In the genomic region with DNA sequence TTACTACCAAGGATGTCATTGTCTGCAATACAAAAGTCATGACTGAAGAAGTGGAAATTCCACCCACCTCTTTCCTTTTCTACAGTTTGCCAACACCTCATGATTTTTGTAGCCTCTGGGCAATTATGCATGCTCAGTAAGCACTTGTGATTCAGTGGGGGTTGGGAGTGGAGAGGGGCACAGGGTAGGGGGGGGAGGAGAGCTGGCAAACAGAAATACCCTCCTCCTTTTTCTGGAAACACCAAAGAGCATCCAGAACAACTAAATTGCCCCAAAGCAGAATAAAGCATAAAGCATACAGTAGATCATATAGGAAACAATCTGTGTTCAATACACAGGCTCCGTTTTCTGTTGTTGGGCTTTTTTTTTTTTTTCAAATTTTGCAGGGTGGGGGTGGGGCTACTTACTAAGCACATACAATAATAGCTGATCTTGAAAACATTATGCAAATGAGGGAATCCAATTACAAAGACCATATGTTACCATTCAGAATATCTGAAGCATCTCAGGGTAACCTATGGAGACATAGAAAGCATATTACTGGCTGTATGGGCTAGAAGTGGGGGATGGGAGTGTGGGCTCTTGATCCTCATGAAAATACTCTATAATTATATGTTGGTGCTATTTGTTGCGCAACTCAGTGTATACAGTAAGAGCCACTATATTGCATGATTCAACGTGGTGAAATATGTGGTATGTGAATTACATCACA, we compare ENCODE assay signal across 16 mouse cellular contexts.
DNase-seq lines count a peak whose midpoint lies in the region; ATAC-seq and TF ChIP-seq lines count a peak whose summit lies in the region.
"Had no signal": no experiment of that assay in that cellular context is flagged by ENCODE, and none has a peak within 500 bp of the region (broad histone marks: within the 10 kb centered on the region; RNA-seq: fewer than 3 reads in every experiment).

No protein-coding gene starts in this region.

- no peak for DNase-seq in forebrain, embryonic 10.5 days (ENCODE audit: extremely low spot score, low spot score)
- no peak for DNase-seq in forebrain, postnatal 0 days
- DNase-seq in embryonic facial prominence, embryonic 10.5 days (ENCODE audit: low spot score), result no peak
- peak; percentile 16 for DNase-seq in neural tube, embryonic 11.5 days (ENCODE audit: low spot score)
- no peak for DNase-seq in spleen, adult 12 weeks (ENCODE audit: low spot score)
- DNase-seq in thymus, postnatal 0 days (ENCODE audit: low spot score), result no peak
- DNase-seq: cerebellum, adult 11 months; heart, adult 11 months; kidney, adult 9 months; lung, postnatal 14 days had no signal

- H3K4me1 ChIP-seq in forebrain, embryonic 10.5 days, result peaks cover 33% of the 10 kb centered on the region
- no peaks in the 10 kb centered on the region for H3K4me1 ChIP-seq in forebrain, postnatal 0 days (ENCODE audit: insufficient read depth)
- H3K4me1 ChIP-seq in embryonic facial prominence, embryonic 10.5 days, result peaks cover 21% of the 10 kb centered on the region
- peaks cover 8% of the 10 kb centered on the region for H3K4me1 ChIP-seq in forebrain, embryonic 16.5 days (replicated peaks; ENCODE audit: control insufficient read depth, insufficient read depth, low read length)
- H3K4me1 ChIP-seq in neural tube, embryonic 11.5 days (ENCODE audit: control insufficient read depth, insufficient read depth, low read length), result peaks cover 9% of the 10 kb centered on the region; the same call in 1 of the 2 replicates
- H3K4me1 ChIP-seq: liver, embryonic 15.5 days had no signal

- no peak overlapping the region; the same call in 1 of the 2 replicates for H3K4me3 ChIP-seq in forebrain, embryonic 10.5 days
- no peak overlapping the region for H3K4me3 ChIP-seq in forebrain, postnatal 0 days (ENCODE audit: low read depth, low read length)
- no peak overlapping the region for H3K4me3 ChIP-seq in embryonic facial prominence, embryonic 10.5 days
- H3K4me3 ChIP-seq in forebrain, embryonic 16.5 days (replicated peaks; ENCODE audit: low read length), result no peak overlapping the region
- H3K4me3 ChIP-seq in neural tube, embryonic 11.5 days (ENCODE audit: low read depth, low read length), result no peak overlapping the region
- H3K4me3 ChIP-seq: erythroblast, embryonic 14.5 days; limb, embryonic 13.5 days; liver, embryonic 15.5 days had no signal

- no peak for ATAC-seq in forebrain, postnatal 0 days
- ATAC-seq in forebrain, embryonic 16.5 days, result 0 out of 2 replicates have a peak, but pooled peaks have one; percentile 23
- 0 out of 2 replicates have a peak, but pooled peaks have one; percentile 31 for ATAC-seq in neural tube, embryonic 11.5 days (ENCODE audit: insufficient read depth, low FRiP score, low TSS enrichment)
- no peak for ATAC-seq in CD4-positive, CD25-positive, alpha-beta regulatory T cell, adult 4 months
- ATAC-seq: Patski had no signal

- no peaks in the 10 kb centered on the region for H3K9me3 ChIP-seq in forebrain, embryonic 10.5 days
- no peaks in the 10 kb centered on the region for H3K9me3 ChIP-seq in forebrain, postnatal 0 days (ENCODE audit: low read length)
- H3K9me3 ChIP-seq in embryonic facial prominence, embryonic 10.5 days, result no peaks in the 10 kb centered on the region
- no peaks in the 10 kb centered on the region for H3K9me3 ChIP-seq in forebrain, embryonic 16.5 days (ENCODE audit: control insufficient read depth, low read length)
- no peaks in the 10 kb centered on the region for H3K9me3 ChIP-seq in neural tube, embryonic 11.5 days (ENCODE audit: control insufficient read depth, low read length)
- H3K9me3 ChIP-seq: limb, embryonic 13.5 days; liver, embryonic 15.5 days had no signal

- no peaks in the 10 kb centered on the region for H3K36me3 ChIP-seq in forebrain, embryonic 10.5 days (replicated peaks)
- no peaks in the 10 kb centered on the region for H3K36me3 ChIP-seq in forebrain, postnatal 0 days (ENCODE audit: insufficient read depth)
- H3K36me3 ChIP-seq in embryonic facial prominence, embryonic 10.5 days (replicated peaks), result no peaks in the 10 kb centered on the region
- H3K36me3 ChIP-seq in forebrain, embryonic 16.5 days (ENCODE audit: control insufficient read depth, insufficient read depth), result no peaks in the 10 kb centered on the region
- no peaks in the 10 kb centered on the region for H3K36me3 ChIP-seq in neural tube, embryonic 11.5 days (ENCODE audit: control insufficient read depth, insufficient read depth, low read length)
- H3K36me3 ChIP-seq: limb, embryonic 13.5 days; liver, embryonic 15.5 days had no signal

- H3K27ac ChIP-seq in forebrain, embryonic 10.5 days, result peak overlapping the region; percentile 70
- no peak overlapping the region for H3K27ac ChIP-seq in forebrain, postnatal 0 days (ENCODE audit: low read depth, low read length)
- H3K27ac ChIP-seq in embryonic facial prominence, embryonic 10.5 days (replicated peaks), result peak overlapping the region; percentile 31; the same call in 1 of the 2 replicates
- H3K27ac ChIP-seq in forebrain, embryonic 16.5 days (ENCODE audit: low read length), result peak overlapping the region; percentile 50
- H3K27ac ChIP-seq in neural tube, embryonic 11.5 days (ENCODE audit: low read depth, low read length), result no peak overlapping the region
- H3K27ac ChIP-seq: limb, embryonic 13.5 days; liver, embryonic 15.5 days had no signal

- no peak overlapping the region for H3K9ac ChIP-seq in forebrain, postnatal 0 days
- H3K9ac ChIP-seq in forebrain, embryonic 16.5 days (replicated peaks; ENCODE audit: low read depth, low read length), result no peak overlapping the region
- H3K9ac ChIP-seq in neural tube, embryonic 11.5 days (ENCODE audit: low read length), result no peak overlapping the region
- H3K9ac ChIP-seq: limb, embryonic 13.5 days; liver, embryonic 15.5 days had no signal

- no peak overlapping the region for H3K4me2 ChIP-seq in forebrain, postnatal 0 days (ENCODE audit: low read depth)
- H3K4me2 ChIP-seq in forebrain, embryonic 16.5 days (ENCODE audit: low read length), result no peak overlapping the region
- no peak overlapping the region for H3K4me2 ChIP-seq in neural tube, embryonic 11.5 days (ENCODE audit: low read depth)
- H3K4me2 ChIP-seq: limb, embryonic 13.5 days; liver, embryonic 15.5 days had no signal

- TF ChIP-seq CTCF in forebrain, postnatal 0 days (IDR thresholded peaks at IDR 0.05; ENCODE audit: low read depth), result no peak

- WGBS in forebrain, embryonic 10.5 days, result 66% methylated on average over 3 of the region's 3 CpGs
- 36% methylated on average over 3 of the region's 3 CpGs for WGBS in forebrain, postnatal 0 days
- WGBS in embryonic facial prominence, embryonic 10.5 days, result 65% methylated on average over 3 of the region's 3 CpGs
- 31% methylated on average over 3 of the region's 3 CpGs for WGBS in forebrain, embryonic 16.5 days
- 72% methylated on average over 3 of the region's 3 CpGs for WGBS in neural tube, embryonic 11.5 days

- H3K27me3 ChIP-seq in forebrain, embryonic 10.5 days (ENCODE audit: poor library complexity, severe bottlenecking), result no peaks in the 10 kb centered on the region
- H3K27me3 ChIP-seq in forebrain, postnatal 0 days (ENCODE audit: insufficient read depth, low read length), result no peaks in the 10 kb centered on the region
- no peaks in the 10 kb centered on the region for H3K27me3 ChIP-seq in embryonic facial prominence, embryonic 10.5 days (replicated peaks; ENCODE audit: low read depth, poor library complexity, severe bottlenecking)
- H3K27me3 ChIP-seq in forebrain, embryonic 16.5 days (replicated peaks; ENCODE audit: control insufficient read depth, insufficient read depth, low read length), result no peaks in the 10 kb centered on the region
- H3K27me3 ChIP-seq in neural tube, embryonic 11.5 days (ENCODE audit: control insufficient read depth, insufficient read depth, low read length), result no peaks in the 10 kb centered on the region
- H3K27me3 ChIP-seq: liver, embryonic 15.5 days; Patski had no signal

Comparison
In these comparisons a context has a peak if more than half of its experiments do, and no peak if none do; other contexts are left out.
1. H3K27ac ChIP-seq: peak in forebrain, embryonic 10.5 days (single experiment), embryonic facial prominence, embryonic 10.5 days (single experiment) and forebrain, embryonic 16.5 days (single experiment); none in forebrain, postnatal 0 days (single experiment) and neural tube, embryonic 11.5 days (single experiment).
2. ATAC-seq: peak in forebrain, embryonic 16.5 days (single experiment) and neural tube, embryonic 11.5 days (single experiment); none in forebrain, postnatal 0 days (single experiment) and CD4-positive, CD25-positive, alpha-beta regulatory T cell, adult 4 months (single experiment).